ENCODE assay signal across 8 mouse cellular contexts in the genomic region with DNA sequence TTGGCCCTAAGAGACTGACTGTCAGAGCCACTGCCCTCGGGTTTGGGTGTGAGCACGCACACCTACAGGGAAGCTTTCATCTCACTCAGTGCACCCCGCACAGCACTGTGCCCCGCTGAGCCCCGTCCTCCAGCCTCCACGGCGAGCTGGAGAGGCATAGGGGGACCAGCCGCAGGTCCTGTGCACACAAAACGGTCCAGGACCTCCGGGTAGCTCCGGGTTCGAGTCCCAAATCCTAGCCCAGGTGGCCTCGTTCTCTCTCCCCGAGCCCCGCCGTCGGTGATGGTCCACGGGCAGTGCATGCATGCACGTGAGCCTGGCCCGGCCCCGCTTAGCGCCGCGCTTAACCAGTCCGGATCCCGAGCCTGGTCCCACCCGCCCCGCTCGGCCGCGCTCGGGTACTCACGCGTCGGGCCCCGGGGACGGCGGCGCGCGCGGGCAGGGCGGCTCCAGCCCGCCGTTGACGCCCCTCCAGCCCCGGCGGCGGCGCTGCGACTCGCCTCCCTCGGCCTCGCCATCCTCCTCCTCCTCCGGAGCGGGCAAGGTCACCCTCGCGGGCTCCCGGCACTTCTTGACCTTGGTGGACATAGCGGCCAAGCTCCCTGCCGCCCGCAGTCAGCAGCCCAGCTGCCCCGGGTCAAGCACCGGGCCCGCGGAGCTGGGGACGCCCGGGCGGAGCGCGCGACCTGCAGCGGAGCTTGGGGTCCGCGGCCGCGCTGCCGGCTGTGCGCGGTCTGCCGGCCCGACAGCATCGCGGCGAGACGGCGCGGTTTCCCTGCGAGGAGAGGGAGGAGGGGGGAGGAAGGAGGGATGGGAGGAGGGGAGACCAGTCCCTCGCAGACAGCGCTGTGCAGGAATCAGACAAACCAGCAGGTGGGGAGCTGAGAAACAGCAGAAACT. TPM values are rescaled to one million over a fixed set of nuclear protein-coding genes. Genes with fewer than 3 reads are reported as not detected.
DNase-seq lines count a peak whose midpoint lies in the region; ATAC-seq and TF ChIP-seq lines count a peak whose summit lies in the region.

A gene (minus strand): TSS at position 776 of the 900 bp plus-strand sequence.

- H3K27me3 ChIP-seq in E14TG2a.4 (ENCODE audit: insufficient read depth, low read length): peaks cover 56% of the 10 kb centered on the region
- H3K27me3 ChIP-seq in embryonic facial prominence, embryonic 15.5 days: peaks cover 17% of the 10 kb centered on the region; the same call in 1 of the 2 replicates
- 0 out of 2 replicates have a peak, but pooled peaks cover 3% of the 10 kb centered on the region for H3K27me3 ChIP-seq in heart, embryonic 16.5 days (ENCODE audit: control insufficient read depth, insufficient read depth, low read length)
- H3K27me3 ChIP-seq in liver, postnatal 0 days (ENCODE audit: insufficient read depth, low read length): peaks cover 22% of the 10 kb centered on the region

- peak; percentile 81 for ATAC-seq in embryonic facial prominence, embryonic 15.5 days (ENCODE audit: insufficient number of reproducible peaks, low FRiP score, low TSS enrichment, low read depth)
- ATAC-seq in heart, embryonic 16.5 days (replicated peaks; ENCODE audit: extremely low read depth, insufficient read depth, low FRiP score): peak; percentile 77
- peak; percentile 51 for ATAC-seq in liver, postnatal 0 days

- H3K4me2 ChIP-seq in embryonic facial prominence, embryonic 15.5 days (replicated peaks): peak within 1 kb of the TSS; percentile 78
- H3K4me2 ChIP-seq in heart, embryonic 16.5 days (ENCODE audit: low read depth, low read length): peak within 1 kb of the TSS; percentile 88
- H3K4me2 ChIP-seq in liver, postnatal 0 days (ENCODE audit: low read depth, low read length): peak within 1 kb of the TSS; percentile 84

- TF ChIP-seq EP300 in liver, postnatal 0 days (IDR thresholded peaks at IDR 0.05; ENCODE audit: low read depth): no peak

- no peaks in the 10 kb centered on the region for H3K36me3 ChIP-seq in E14TG2a.4 (ENCODE audit: insufficient read depth, low read length)
- H3K36me3 ChIP-seq in embryonic facial prominence, embryonic 15.5 days: no peaks in the 10 kb centered on the region
- no peaks in the 10 kb centered on the region for H3K36me3 ChIP-seq in heart, embryonic 16.5 days (ENCODE audit: control insufficient read depth, insufficient read depth)
- no peaks in the 10 kb centered on the region for H3K36me3 ChIP-seq in liver, postnatal 0 days (replicated peaks; ENCODE audit: insufficient read depth, low read length)

- TF ChIP-seq CTCF in E14TG2a.4 (conservative IDR thresholded peaks at IDR 0.05; ENCODE audit: low read length): no peak
- no peak for TF ChIP-seq CTCF in liver, postnatal 0 days (IDR thresholded peaks at IDR 0.05; ENCODE audit: low read depth)

- DNase-seq in adrenal gland, postnatal 4 days (ENCODE audit: low spot score in 2 of 2): peak; percentile 14 to 18
- peak; percentile 72 for DNase-seq in kidney, postnatal 10 days
- DNase-seq in liver, postnatal 0 days: peak; percentile 33
- DNase-seq in ovary, postnatal 36 days (ENCODE audit: low spot score): peak; percentile 72
- no peak for DNase-seq in natural killer cell, adult 2 months (ENCODE audit: low spot score in 2 of 2)

- peak within 1 kb of the TSS; percentile 26 for H3K9ac ChIP-seq in embryonic facial prominence, embryonic 15.5 days
- peak within 1 kb of the TSS; percentile 85 for H3K9ac ChIP-seq in heart, embryonic 16.5 days (ENCODE audit: low read length)
- peak within 1 kb of the TSS; percentile 48; the same call in 1 of the 2 replicates for H3K9ac ChIP-seq in liver, postnatal 0 days (replicated peaks)

- H3K4me1 ChIP-seq in E14TG2a.4 (replicated peaks; ENCODE audit: low read depth, low read length): peaks cover 12% of the 10 kb centered on the region
- H3K4me1 ChIP-seq in embryonic facial prominence, embryonic 15.5 days: peaks cover 16% of the 10 kb centered on the region
- peaks cover 3% of the 10 kb centered on the region; the same call in 1 of the 2 replicates for H3K4me1 ChIP-seq in heart, embryonic 16.5 days (ENCODE audit: control insufficient read depth, insufficient read depth, low read length)
- H3K4me1 ChIP-seq in liver, postnatal 0 days (ENCODE audit: insufficient read depth): no peaks in the 10 kb centered on the region; the same call in 1 of the 2 replicates

- no peaks in the 10 kb centered on the region for H3K9me3 ChIP-seq in E14TG2a.4 (ENCODE audit: low read length)
- no peaks in the 10 kb centered on the region for H3K9me3 ChIP-seq in embryonic facial prominence, embryonic 15.5 days (replicated peaks)
- no peaks in the 10 kb centered on the region for H3K9me3 ChIP-seq in heart, embryonic 16.5 days (replicated peaks; ENCODE audit: control insufficient read depth, low read length)
- no peaks in the 10 kb centered on the region for H3K9me3 ChIP-seq in liver, postnatal 0 days (ENCODE audit: low read length)

- WGBS in embryonic facial prominence, embryonic 15.5 days: under 1% methylated on average over 88 of the region's 91 CpGs
- WGBS in heart, embryonic 16.5 days: under 1% methylated on average over 78 of the region's 91 CpGs
- 2% methylated on average over 84 of the region's 91 CpGs for WGBS in liver, postnatal 0 days (ENCODE audit: insufficient replicate concordance)

- 0 out of 2 replicates have a peak within 1 kb of the TSS, but pooled peaks have one; percentile 22 for H3K27ac ChIP-seq in embryonic facial prominence, embryonic 15.5 days (replicated peaks)
- H3K27ac ChIP-seq in heart, embryonic 16.5 days (ENCODE audit: low read length): peak within 1 kb of the TSS; percentile 59
- no peak within 1 kb of the TSS for H3K27ac ChIP-seq in liver, postnatal 0 days (ENCODE audit: low read depth)

- H3K4me3 ChIP-seq in E14TG2a.4 (replicated peaks; ENCODE audit: low read length): peak within 1 kb of the TSS; percentile 82
- peak within 1 kb of the TSS; percentile 56 for H3K4me3 ChIP-seq in embryonic facial prominence, embryonic 15.5 days (replicated peaks)
- peak within 1 kb of the TSS; percentile 78 for H3K4me3 ChIP-seq in heart, embryonic 16.5 days (ENCODE audit: low read length)
- H3K4me3 ChIP-seq in liver, postnatal 0 days (ENCODE audit: low read depth, low read length): peak within 1 kb of the TSS; percentile 57

RNA-seq across cellular contexts. Expression of the gene that starts here (rescaled TPM):
- total RNA-seq in adrenal gland, postnatal 4 days (2021): 1 to 10 TPM; 5.1 to 7.5 TPM
- 3.3 and 3.7 TPM in 2 replicates for polyA plus RNA-seq in embryonic facial prominence, embryonic 15.5 days (2015; fragmentation: Nextera tagmentation; extraction: Ambion mirVana)
- 4.7 and 5.3 TPM in 2 replicates for polyA plus RNA-seq in heart, embryonic 16.5 days (2015; fragmentation: Nextera tagmentation; extraction: Ambion mirVana)
- polyA plus RNA-seq in liver, postnatal 0 days (2015; fragmentation: Nextera tagmentation; extraction: Ambion mirVana): 0.26 and 0.46 TPM in 2 replicates

Comparison
In these comparisons a context has a peak if more than half of its experiments do, and no peak if none do; other contexts are left out.
1. Peak in DNase-seq, ATAC-seq, H3K4me3 ChIP-seq, H3K9ac ChIP-seq and H3K4me2 ChIP-seq in liver, postnatal 0 days; RNA of the gene not detected or under 1 TPM.
2. DNase-seq: peak in adrenal gland, postnatal 4 days (2 of 2), kidney, postnatal 10 days (single experiment) and ovary, postnatal 36 days (single experiment); none in natural killer cell, adult 2 months (0 of 2).
3. H3K9ac ChIP-seq: peak in every context shown above with its lines; median percentile 85 in heart, embryonic 16.5 days; 48 in liver, postnatal 0 days; 26 in embryonic facial prominence, embryonic 15.5 days.
4. Peak in every context shown above with its lines, with median percentiles within 50 percentile points of each other: H3K4me3 ChIP-seq, ATAC-seq and H3K4me2 ChIP-seq.